Mouse (Mus musculus) brain, embryonic 14.5 days (tissue): ENCODE measurements around the gene Wdr90. TPM values are rescaled to one million over a fixed set of nuclear protein-coding genes. Genes with fewer than 3 reads are reported as not detected.

Experiments
- DNase-seq: peaks from one replicate; pipeline ENCODE4 v3.0.0-alpha.2; 2011; ENCODE audit warnings: low read depth
- CTCF ChIP-seq: fragments of 200-500 bp; IDR thresholded peaks from 2 replicates; pipeline ENCODE4 v1.5.1; 2012; ENCODE audit warnings: inconsistent platforms, mild to moderate bottlenecking, moderate library complexity, borderline replicate concordance; ENCODE audit not compliant: insufficient read depth, insufficient read length; ENCODE audit errors: extremely low read depth
- POLR2A ChIP-seq: fragments of 200-500 bp; IDR thresholded peaks from 2 replicates; pipeline ENCODE4 v1.6.1; 2012; ENCODE audit warnings: mild to moderate bottlenecking, inconsistent platforms, borderline replicate concordance; ENCODE audit not compliant: poor library complexity, insufficient read depth, insufficient read length, severe bottlenecking; ENCODE audit errors: extremely low read depth
- polyA plus RNA-seq: library from polyadenylated mRNA; depleted of rRNA; stranded (reverse); fragments of >200 nt; gene quantifications from 2 replicates; pipeline ENCODE4 v1.2.3, GENCODE M21; 2012

Gene Wdr90
- polyA plus RNA-seq, 1 experiment, result 49.5 TPM

GRCm38 (mm10) chr17:25839455-25840235, 21.7 kb downstream of the Wdr90 start:
- no peak for DNase-seq
- TF ChIP-seq POLR2A, result no peak
- TF ChIP-seq CTCF, result no peak

DNA sequence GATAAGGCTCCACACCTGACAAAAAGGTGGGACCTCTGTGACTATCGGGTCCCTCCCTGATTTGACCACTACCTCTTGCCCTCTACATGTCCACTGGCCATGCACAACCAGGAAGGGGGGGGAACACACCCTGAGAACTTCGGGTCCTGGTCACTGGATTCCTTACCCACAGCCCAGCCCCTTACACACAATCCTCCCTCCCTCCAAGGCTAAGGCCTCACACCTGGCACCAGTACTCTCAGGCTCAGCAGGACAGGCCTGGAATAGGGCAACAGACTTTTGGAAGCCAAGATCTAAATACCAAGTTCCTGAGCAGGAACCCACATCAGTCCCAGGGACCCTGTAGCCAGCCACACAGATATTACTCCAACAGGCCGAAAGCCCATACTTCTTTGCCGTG, 22.4 kb downstream of the Wdr90 start:
- no peak for TF ChIP-seq CTCF
- TF ChIP-seq POLR2A, result no peak
- DNase-seq, result no peak

GRCm38 (mm10) chr17:25837533-25837932, 23.8 kb downstream of the Wdr90 start:
- TF ChIP-seq POLR2A (no peak), CTCF (no peak)

DNA sequence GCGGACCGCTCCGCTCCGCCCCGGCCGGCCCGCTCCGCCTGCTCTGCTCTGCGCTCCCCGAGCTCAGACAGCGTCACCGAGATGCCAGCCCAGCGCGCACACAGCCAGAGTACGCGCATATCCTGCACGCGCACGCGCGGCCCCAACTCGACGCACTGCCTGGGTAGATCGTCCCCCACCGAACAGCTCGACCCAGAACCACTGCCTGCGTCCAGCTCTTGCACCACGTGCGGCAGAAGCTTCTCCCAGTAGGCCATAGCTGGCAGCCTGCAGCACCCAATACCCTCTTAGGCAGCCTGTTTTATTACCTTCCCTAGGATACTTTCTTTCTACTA, 24.3 kb downstream of the Wdr90 start, which contains the start of gene Rhbdl1:
Gene Rhbdl1 (minus strand): TSS at position 220 of the 335 bp plus-strand sequence.
- peak; percentile 90 for DNase-seq
- TF ChIP-seq POLR2A (peak; percentile 66; the same call in 1 of the 2 replicates), CTCF (no peak)

More at GRCm38 (mm10) chr17:25837533-25837932, 23.8 kb downstream of the Wdr90 start:
- DNase-seq, result peak; percentile 74

DNA sequence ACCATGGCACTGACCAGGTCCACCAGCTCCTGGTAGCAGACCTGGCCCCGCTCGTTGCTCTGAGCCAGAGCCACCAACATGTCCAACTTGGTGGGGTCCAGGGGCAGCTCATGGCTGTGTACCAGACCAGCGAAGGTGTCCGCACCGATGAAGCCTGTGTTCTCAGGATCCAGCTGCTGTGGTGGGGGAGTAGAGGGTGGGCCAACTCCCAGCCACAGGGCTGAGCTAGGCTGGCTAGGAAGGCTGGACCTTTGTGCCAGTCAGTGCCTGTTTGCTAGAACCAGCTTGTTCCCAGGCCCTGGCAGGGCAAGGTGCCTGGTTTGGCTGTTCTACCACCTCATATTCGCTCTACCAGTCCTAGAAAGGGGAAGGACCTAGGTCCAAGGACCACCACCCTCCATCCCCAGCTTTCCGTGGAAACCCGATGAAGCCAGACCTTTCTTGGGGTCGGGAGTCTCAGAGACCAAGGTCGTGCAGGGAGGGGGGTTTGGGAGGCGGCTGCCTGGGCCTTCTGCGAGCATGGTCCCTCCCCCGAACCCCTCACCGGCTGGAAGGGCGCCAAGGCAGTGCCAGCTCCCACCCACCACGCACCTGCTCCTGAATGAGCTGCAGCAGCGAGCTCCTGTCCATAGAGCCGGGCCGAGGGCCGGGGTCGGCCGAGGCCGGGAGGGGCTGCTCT, 24.8 kb downstream of the Wdr90 start:
- DNase-seq, result no peak
- TF ChIP-seq POLR2A (no peak; the same call in 1 of the 2 replicates), CTCF (no peak)

DNA sequence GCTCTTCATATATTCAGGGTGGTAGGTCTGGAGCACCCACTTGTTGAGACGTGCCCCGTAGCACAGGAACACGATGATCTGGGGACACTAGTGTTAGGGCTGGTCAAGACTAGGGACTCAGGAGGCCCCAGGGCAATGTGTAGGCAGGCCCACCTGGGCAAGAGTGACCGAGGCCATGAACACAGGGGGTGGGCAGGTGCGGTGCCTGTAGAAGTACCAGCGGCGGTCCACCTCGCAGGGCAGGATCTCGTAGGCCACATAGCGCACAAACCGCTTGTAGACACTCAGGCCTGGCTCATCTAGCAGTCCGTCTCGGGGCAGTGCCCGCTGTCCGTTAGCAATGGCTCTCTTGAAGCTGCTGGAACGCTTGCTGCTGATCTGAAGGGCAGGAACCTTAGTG, 25.5 kb downstream of the Wdr90 start:
- no peak for TF ChIP-seq CTCF
- no peak for TF ChIP-seq POLR2A
- DNase-seq, result no peak

GRCm38 (mm10) chr17:25835301-25835700, 26.0 kb downstream of the Wdr90 start:
- no peak for TF ChIP-seq CTCF
- no peak for TF ChIP-seq POLR2A
- no peak for DNase-seq

- DNase-seq, result no peak
- TF ChIP-seq POLR2A (no peak), CTCF (no peak)
Observed at GRCm38 (mm10) chr17:25834595-25835222, 26.6 kb downstream of the Wdr90 start.

DNA sequence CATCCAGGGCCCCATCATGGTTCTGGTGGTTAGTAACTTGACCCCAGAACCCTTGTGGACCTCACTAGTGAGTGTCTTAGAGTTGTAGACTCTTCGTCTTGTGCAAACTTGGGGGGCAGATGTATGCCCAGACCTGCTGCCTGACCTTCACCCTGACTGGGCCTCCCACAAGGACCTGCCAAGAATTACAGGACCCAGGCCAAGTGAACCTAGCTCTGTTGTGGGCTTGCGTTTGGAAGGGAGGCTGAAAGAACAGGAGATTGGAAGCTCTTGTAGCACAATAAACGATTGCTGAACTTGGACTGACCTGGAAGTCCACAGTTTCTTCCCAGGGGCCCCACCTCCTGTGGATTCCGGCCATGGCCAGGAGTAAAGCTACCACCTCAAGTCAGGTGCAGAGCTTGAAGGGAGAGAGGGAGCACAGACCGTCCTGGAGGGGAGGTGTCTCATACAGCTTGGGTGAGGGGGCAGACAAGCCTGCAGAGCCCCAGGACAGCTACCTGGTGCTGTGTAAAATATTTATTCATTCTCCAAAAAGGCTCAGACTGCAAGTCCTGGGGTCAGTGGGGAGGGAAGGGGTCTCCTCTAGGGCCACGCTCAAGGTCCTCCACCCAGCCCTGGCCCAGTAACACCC, 27.2 kb downstream of the Wdr90 start:
- no peak for TF ChIP-seq POLR2A
- DNase-seq, result no peak

GRCm38 (mm10) chr17:25833291-25833663, 28.0 kb downstream of the Wdr90 start, which contains the start of gene Stub1:
Gene Stub1, minus strand, starts transcription at chr17:25833404.
- DNase-seq, result peak; percentile 93
- TF ChIP-seq CTCF (no peak), POLR2A (no peak)
